ENCODE assay signal across 8 mouse cellular contexts in the genomic region with DNA sequence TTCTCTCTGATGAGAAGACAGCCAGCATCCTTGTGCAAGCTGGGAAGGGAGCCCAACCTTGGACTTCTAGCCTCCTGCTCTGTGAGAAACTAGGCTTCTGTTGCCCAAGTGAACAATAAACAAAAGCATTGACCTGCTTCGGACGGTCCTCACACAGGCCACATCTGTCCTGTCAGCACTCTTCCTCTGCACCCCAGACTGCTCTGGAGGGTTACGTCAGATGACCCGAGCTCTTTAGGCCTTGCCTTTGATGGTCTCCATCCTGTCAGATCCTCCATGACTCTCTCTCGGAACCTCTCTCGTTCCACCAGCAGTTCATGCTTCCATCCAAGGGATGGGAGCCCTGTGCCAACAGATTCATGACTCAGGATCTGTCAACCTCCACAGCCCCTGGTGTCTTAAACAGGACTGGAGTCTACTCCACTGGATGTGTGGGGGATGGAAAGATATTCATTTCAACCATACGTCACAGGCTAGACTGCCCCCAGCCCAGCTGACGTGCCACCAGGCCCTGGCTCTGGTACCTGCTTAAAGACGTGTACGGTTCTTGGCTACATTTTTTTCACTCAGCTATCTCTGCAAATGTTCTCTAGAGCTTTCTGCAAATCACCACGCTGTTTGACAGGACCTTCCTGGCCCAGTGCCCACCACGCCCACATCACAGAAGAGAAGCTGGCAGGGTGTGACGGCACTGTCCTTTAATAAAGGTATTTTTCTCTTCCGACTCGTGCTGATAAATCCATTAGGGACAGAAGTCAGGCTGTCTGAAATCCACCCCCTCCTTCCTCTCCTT. TPM values are rescaled to one million over a fixed set of nuclear protein-coding genes. Genes with fewer than 3 reads are reported as not detected.
DNase-seq lines count a peak whose midpoint lies in the region; ATAC-seq and TF ChIP-seq lines count a peak whose summit lies in the region.

No protein-coding gene starts in this region.

- H3K27me3 ChIP-seq in heart, embryonic 10.5 days (ENCODE audit: insufficient read depth, poor library complexity, severe bottlenecking) = no peaks in the 10 kb centered on the region
- no peaks in the 10 kb centered on the region; the same call in 1 of the 2 replicates for H3K27me3 ChIP-seq in liver, embryonic 14.5 days (ENCODE audit: control insufficient read depth, insufficient read depth, low read length)

- peaks cover 49% of the 10 kb centered on the region for H3K4me1 ChIP-seq in heart, embryonic 10.5 days
- H3K4me1 ChIP-seq in liver, embryonic 14.5 days (replicated peaks; ENCODE audit: control insufficient read depth in 2 of 2, insufficient read depth in 2 of 2, low read length in 1 of 2) = peaks cover 6 to 32% of the 10 kb centered on the region in 2 experiments

- peak overlapping the region; percentile 29 for H3K4me3 ChIP-seq in gastrocnemius, adult 2 months
- no peak overlapping the region for H3K4me3 ChIP-seq in heart, embryonic 10.5 days
- H3K4me3 ChIP-seq in liver, embryonic 14.5 days (ENCODE audit: insufficient read depth in 1 of 2, low read depth in 2 of 2, low read length in 2 of 2) = no peak overlapping the region

- H3K9ac ChIP-seq in liver, embryonic 14.5 days (replicated peaks) = no peak overlapping the region

- 34% methylated on average over 15 of the region's 15 CpGs for WGBS in heart, embryonic 10.5 days
- 61% methylated on average over 15 of the region's 15 CpGs for WGBS in liver, embryonic 14.5 days (ENCODE audit: insufficient replicate concordance)

- peak overlapping the region; percentile 82 for H3K27ac ChIP-seq in gastrocnemius, adult 2 months
- H3K27ac ChIP-seq in heart, embryonic 10.5 days = peak overlapping the region; percentile 62
- no peak overlapping the region for H3K27ac ChIP-seq in liver, embryonic 14.5 days

- H3K9me3 ChIP-seq in heart, embryonic 10.5 days = no peaks in the 10 kb centered on the region
- H3K9me3 ChIP-seq in liver, embryonic 14.5 days (ENCODE audit: control insufficient read depth, low read length) = no peaks in the 10 kb centered on the region

- peaks cover 35% of the 10 kb centered on the region for H3K36me3 ChIP-seq in heart, embryonic 10.5 days
- H3K36me3 ChIP-seq in liver, embryonic 14.5 days (replicated peaks; ENCODE audit: control insufficient read depth, insufficient read depth, low read depth) = no peaks in the 10 kb centered on the region

- DNase-seq in gastrocnemius, adult 2 months = peak; percentile 74
- no peak for DNase-seq in gastrocnemius, adult 8-10 months (ENCODE audit: low spot score in 2 of 2)
- DNase-seq in cerebellum, adult 18-20 months = peak; percentile 77 to 82
- DNase-seq in heart, embryonic 10.5 days (ENCODE audit: low spot score) = no peak
- peak; percentile 89 for DNase-seq in kidney, postnatal 14 days
- DNase-seq in liver, embryonic 14.5 days (ENCODE audit: low read depth in 3 of 3, low spot score in 3 of 3) = no peak
- DNase-seq in testis, postnatal 14 days (ENCODE audit: low spot score) = peak; percentile 74
- no peak for DNase-seq in neural tube, embryonic 10.5 days (ENCODE audit: extremely low spot score, low spot score)

- TF ChIP-seq CTCF in gastrocnemius, adult 2 months (IDR thresholded peaks at IDR 0.05) = no peak
- TF ChIP-seq CTCF in liver, embryonic 14.5 days (IDR thresholded peaks at IDR 0.05; ENCODE audit: low read depth) = no peak

- no peak for TF ChIP-seq EP300 in liver, embryonic 14.5 days (IDR thresholded peaks at IDR 0.05; ENCODE audit: low read depth)

- no peak overlapping the region for H3K4me2 ChIP-seq in liver, embryonic 14.5 days (ENCODE audit: low read depth)

- ATAC-seq in liver, embryonic 14.5 days (ENCODE audit: insufficient read depth) = peak; percentile 50

- intact Hi-C loops in gastrocnemius, adult 2 months (cut with DNase I) = loop anchor here (2.0 kb wide), 1 partner anchor 14 kb away; no protein-coding TSS in a partner anchor

RNA-seq across cellular contexts. Expression of a gene that starts 7.5 kb away (rescaled TPM):
- 10 to 100 TPM; 55.1 to 58.5 TPM for total RNA-seq in gastrocnemius, adult 2 months (2021)
- 10 to 100 TPM; 38.1 to 56.9 (median 50.0) TPM for total RNA-seq in gastrocnemius, adult 8-10 months (2022)
- 26.5 and 30.1 TPM in 2 replicates for polyA plus RNA-seq in heart, embryonic 10.5 days (2016; fragmentation: Nextera tagmentation; extraction: Ambion mirVana)
- 9.8 and 14.7 TPM in 2 replicates for polyA plus RNA-seq in liver, embryonic 14.5 days (2012; rRNA removed)
- 6.4 and 6.9 TPM in 2 replicates for polyA plus RNA-seq in liver, embryonic 14.5 days (2014; fragmentation: Nextera tagmentation; extraction: Ambion mirVana)

Comparison
In these comparisons a context has a peak if more than half of its experiments do, and no peak if none do; other contexts are left out.
1. DNase-seq: peak in gastrocnemius, adult 2 months (single experiment), cerebellum, adult 18-20 months (2 of 2), kidney, postnatal 14 days (single experiment) and testis, postnatal 14 days (single experiment); none in gastrocnemius, adult 8-10 months (0 of 2), heart, embryonic 10.5 days (single experiment), liver, embryonic 14.5 days (0 of 3) and neural tube, embryonic 10.5 days (single experiment).